Mouse (Mus musculus): ENCODE measurements around the gene Psmb11. TPM values are rescaled to one million over a fixed set of nuclear protein-coding genes. Genes with fewer than 3 reads are reported as not detected.

Gene Psmb11
- total RNA-seq, 2 experiments from 2014 or later, result 0.21 to 0.25 TPM

DNA sequence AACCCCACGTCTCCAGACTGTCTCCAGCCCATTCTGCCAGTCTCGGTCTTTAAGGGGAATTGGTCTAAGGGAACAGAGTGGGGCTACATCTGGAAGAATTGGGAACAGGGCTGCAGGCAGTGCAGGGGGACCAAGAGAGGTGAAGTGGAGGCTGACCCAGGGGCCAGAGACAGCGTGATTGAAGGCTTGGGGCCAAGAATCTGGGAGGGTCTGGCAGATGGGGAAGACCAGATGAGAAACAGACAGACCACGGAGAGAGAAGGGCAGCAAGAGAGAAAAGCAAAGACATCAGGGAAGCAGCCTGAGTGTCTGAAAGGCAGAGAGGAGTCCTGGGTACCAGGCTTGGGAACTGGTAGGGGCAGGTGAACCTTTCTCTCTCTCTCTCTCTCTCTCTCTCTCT, 18.9 kb downstream of the Psmb11 start:
- no peak for DNase-seq (ENCODE audit: low spot score in 2 of 2)

DNA sequence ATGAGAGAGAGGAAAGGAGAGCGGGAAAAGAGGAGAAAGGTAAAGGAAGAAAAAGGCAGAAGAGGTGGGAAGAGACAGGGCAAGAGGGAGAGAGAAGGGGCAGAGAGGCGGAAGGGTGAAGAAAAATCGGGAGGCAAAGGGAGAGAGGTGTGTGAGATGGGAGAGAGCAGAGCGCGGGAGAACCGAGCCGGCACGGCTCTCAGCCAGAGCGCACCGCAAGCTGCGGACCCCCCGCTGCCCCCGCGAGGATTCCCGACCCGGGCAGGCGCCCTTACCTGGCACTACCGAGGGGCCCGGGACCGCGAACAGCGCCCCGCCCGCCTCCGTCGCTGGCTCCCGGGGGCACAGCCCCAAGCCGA, 19.7 kb downstream of the Psmb11 start, which contains the start of gene Gm17606:
Gene Gm17606, plus strand, starts transcription at position 7 of the 359 bp plus-strand sequence.
- DNase-seq (ENCODE audit: low spot score in 2 of 2), result no peak

DNA sequence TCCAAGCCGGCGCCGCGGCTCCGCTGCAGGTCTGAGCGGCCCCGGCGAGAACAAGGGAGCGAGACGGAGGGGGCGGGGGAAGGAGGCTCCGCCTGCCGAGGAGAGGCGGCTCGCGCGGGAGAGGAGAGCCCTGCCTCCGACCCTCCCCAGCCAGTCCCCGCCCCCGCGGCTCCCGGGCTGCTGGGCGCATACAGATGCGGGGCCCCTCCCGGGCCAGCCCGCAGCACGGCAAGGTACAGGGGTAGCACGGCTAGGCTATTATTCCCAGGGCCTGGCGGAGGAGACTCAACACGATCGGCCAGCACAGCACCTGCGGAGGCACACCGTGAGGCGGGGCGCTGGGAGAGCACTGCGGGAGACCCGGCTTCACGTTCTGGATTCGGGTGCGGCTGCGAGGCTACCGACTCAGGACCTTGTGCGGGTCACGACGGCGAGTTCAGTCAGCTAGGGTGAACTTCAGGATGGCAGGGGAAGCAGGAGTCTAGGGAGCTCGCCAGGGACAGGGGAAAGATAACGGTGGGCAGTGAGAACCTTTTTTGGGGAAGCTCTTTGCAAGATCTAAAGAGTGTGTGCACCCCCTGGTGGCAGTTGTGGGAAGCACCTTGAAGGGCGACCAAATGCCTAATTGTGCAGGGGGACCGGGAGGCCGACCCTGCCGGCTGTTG, 20.2 kb downstream of the Psmb11 start, which contains the start of gene Cdh24:
Gene Cdh24, minus strand, starts transcription at position 60 of the 665 bp plus-strand sequence.
- DNase-seq (ENCODE audit: low spot score in 2 of 2), result peak; percentile 95 to 96

DNA sequence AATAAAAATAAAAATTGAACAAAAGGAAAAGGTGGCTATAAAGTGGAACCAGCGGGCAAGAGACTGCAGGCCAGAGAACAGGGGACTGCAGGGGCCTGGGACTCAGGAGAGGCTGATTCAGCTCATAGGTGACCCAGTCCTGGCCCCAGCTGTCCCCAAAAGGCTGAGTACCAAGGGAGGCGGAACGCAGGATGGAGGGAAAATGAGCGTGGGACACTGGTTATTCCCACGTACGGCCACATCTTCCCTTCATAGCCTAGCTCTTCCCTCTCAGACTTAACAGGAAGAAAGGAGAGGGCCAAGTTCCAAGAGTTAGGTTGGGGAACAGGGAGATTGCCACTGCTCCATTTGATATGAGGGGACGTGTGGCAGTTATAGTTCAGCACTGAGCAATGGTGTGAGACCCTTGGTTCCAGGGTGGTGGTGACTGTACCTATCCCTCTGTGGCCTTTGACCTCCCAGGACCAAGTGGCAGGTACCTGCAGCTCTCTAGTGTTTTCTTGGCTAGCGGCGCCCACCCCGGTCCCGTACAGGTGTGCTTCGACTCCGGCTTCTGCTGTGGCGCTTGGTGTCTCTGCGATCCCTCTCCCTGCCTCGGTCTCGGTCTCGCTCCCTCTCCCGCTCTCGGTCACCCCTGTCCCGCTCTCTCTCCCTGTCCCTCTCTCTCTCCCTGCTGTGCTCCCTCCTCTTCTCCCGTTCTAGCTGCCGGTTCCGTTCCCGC, 21.2 kb downstream of the Psmb11 start:
- peak in 1 of 2 experiments; percentile 36 for DNase-seq (ENCODE audit: low spot score in 2 of 2)

DNA sequence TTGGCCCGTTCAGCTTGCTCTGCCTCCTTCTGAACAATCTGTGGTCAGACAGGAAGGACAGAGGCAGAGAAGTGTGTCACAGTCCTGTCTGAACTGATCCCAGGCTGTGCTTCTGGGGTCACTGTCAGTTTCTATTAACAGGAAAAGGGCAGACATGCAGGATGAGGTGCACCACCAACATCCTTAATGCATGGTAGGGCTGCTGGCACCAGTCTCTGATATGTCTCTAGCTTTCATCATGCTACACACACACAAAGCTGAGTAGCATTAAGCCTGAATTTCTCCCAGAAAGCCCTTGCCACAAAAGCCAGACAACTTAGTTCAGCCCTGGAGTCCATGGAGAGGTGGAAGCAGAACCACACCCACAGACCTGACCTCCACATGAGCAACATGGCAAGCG, 21.8 kb downstream of the Psmb11 start:
- DNase-seq (ENCODE audit: low spot score in 2 of 2), result no peak

DNA sequence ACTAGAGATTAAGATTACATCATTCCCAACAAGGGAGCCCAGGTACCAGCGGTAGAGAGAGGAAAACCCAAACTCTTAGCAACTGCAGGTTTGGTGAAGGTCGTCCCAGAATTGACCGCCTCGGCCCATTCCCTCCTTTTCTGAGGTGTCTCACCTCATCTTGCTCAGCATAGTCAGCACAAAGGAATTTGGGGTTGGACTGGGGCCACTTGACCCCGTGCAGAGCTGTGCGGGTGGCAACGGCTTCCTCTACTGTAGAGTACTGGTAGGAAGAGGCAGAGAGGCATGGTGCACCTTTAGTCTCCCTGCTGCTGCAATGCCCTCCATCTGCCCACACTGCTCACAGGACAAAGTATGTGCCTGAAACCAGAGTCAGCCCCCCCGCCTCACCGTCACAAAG, 23.1 kb downstream of the Psmb11 start:
- no peak for DNase-seq (ENCODE audit: low spot score in 2 of 2)

DNA sequence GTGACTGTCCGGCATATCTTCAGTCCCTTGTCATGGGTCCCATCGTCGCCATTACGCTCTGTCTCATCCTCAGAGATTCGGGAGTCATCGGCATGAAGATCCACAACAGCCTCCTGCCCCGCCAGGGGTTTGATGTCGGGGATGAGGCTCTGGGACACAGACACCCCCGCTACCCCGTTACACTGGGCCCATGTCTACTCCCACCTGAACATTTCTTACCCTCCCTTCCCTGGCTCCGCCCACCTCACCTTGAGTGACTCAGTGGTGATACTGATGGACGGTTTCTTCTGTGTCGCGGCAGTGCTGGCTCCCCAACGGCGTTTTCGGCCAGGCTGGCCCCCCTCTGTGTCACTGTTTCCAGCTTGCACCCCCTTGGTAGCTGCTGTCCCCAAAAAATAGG, 25.2 kb downstream of the Psmb11 start:
- no peak for DNase-seq (ENCODE audit: low spot score in 2 of 2)

DNA sequence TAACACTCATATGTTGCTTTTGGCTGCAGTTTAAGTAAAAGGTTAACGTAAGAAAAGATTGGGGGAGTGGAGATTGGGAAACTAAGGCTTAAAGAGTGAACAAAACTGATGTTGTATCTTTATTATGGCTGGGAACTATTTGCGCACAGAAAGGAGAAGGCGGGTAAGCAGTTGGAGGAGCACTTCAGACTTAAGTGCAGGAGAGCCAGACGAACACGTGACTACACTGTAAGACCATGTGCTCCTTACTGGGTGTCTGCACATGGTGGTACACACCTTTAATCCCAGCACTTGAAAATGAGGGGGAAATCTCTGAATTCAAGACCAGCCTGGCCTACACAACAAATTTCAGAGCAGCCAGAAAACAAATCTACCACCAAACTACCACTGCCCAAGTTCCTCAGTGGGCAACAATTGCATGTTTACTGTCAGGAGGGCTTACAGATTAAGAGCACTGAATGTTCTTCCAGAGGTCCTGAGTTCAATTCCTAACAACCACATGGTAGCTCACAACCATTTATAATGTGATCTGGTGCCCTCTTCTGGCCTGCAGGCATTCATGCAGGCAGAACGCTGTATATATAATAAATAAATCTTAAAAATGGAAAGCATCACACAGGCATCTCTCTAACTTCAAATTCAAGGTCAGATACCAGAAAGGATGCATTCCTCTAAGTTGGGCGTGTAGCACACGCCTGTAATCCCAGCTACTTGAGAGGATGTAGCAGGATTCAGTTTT, 25.8 kb downstream of the Psmb11 start:
- DNase-seq (ENCODE audit: low spot score in 2 of 2), result no peak

DNA sequence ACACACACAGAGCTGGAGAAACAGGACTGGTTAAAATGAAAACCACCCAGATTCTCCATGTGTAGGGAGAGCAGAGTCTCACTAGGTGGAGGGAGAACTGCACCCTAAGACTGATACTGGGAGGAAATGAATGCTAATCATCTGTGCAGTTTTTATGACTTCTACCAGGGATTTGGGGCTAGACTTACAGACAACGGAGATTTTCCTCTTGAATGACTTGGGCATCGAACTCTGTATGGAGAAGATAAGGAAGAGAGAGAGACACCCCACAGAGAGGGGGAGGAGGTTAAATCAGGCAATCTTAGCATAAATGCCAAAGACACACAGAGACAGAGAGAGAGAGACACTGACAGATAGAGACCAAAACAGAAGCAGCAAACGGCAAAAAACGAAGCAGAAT, 26.7 kb downstream of the Psmb11 start:
- no peak for DNase-seq (ENCODE audit: low spot score in 2 of 2)

DNA sequence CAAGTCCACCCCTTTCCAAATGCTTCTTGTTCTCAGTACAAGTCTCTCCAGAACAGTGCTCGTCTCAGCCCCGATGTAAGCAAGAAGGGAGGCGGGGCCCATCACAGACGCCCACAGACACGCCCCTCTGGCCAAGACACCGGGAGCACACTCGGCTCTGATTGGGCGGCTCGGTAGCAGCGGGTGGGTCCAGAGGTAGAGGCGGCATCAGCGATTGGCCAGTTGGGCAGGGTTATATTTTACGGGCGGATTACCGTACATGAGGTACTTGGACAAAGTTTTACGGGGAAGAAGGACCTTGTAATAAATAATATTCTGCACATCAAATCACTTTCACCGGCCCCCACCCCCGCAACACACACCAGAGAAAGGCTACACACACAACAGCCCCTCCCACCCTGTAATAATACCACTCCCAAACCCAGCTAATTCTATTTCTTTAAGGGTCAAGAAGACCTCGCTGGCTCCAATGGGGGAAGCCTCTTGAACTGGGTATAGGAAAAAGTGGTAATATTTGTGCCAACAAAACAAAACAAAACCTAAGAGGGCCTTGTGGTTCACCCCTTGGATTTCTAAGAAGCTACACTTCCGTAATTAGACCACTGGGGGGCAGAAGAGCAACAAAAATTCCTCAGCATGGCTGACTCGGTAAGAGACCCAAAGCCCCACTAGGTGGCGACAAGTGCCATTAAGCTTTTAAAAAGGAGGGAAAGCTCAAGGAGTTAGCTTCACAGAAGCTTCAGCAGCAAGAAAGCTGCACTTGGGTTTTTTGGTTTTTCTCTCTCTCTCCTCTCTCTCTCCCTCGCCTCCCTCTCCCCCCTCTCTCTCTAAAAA, 29.6 kb downstream of the Psmb11 start:
- DNase-seq (ENCODE audit: low spot score in 2 of 2), result peak; percentile 87 to 89

DNA sequence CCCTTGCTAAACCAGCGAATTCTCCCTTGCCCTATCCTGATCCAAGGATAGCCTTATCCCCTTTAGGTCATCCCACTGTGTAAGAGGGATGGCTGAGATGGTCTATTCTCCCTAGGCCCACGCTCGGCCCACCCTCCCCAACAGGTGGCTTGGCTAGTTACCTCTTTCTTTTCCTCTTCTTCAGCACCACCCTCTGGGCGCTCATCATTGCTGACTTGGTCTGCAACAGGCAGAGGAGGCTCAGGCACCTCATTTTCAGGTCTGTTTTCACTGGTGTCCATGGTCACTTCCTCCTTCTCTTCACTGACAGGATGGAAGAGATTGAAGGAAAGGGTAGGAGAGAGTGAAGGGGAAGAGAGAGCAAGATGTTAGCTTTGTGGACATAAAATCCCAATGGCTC, 30.3 kb downstream of the Psmb11 start:
- DNase-seq (ENCODE audit: low spot score in 2 of 2), result no peak

DNA sequence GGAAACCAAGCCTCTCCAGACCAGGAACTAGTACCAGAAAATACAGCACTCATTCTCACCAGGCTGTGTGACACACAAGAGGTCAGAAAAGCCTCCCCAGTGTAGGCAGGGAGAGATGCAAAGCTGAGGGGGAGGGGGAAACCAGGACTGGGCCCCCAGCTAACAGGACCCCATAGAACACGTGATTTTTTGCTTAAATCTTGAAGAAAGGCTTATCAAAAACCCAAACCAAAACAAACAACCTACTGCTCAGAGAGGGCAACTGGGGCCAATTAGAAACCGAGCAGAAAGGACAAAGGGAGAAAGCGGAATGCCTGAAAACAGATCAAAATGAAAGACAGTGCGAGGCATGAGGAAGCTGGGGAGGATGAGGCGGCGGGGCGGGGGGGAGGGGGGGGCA, 31.6 kb downstream of the Psmb11 start:
- no peak for DNase-seq (ENCODE audit: low spot score in 2 of 2)

DNA sequence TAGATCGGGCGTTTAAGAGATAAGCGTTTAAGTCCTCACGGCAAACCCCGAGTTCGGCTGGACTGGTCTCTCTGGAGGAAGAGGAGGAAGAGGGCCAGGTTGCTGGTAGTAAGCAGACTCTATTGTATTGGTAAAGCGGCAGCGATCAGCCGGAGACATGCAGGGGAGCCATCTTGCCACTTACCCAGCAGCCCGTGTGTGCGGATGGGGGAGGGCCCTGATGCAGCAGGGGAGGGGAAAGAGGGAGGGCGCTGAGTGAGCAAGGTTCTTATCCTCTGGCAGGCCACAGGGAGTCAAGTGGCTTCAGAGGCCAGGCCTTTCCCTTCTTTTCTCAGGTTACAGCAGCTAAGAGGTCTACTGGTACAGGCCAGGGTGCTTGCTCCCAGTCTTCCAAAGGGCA, 32.3 kb downstream of the Psmb11 start:
- peak; percentile 77 to 83 for DNase-seq (ENCODE audit: low spot score in 2 of 2)

DNA sequence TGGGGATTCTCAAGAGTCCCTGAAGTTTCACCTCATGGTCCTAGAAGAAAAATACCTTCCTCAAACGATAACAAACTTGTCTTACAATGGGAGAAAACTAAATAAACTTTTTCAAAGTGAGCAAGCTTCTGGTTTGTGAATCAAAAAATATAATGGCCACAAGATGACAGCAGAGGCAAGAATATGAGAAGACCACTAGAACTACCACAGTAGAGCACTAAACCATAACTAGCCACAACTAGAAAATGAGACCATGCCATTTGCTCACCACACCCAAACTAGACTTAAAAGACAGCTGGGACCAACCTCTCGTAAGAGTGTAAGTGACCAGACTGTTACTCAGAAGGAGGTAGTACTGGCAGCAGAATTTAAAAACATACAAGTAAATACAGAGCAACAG, 38.8 kb downstream of the Psmb11 start:
- no peak for DNase-seq (ENCODE audit: low spot score in 2 of 2)

DNA sequence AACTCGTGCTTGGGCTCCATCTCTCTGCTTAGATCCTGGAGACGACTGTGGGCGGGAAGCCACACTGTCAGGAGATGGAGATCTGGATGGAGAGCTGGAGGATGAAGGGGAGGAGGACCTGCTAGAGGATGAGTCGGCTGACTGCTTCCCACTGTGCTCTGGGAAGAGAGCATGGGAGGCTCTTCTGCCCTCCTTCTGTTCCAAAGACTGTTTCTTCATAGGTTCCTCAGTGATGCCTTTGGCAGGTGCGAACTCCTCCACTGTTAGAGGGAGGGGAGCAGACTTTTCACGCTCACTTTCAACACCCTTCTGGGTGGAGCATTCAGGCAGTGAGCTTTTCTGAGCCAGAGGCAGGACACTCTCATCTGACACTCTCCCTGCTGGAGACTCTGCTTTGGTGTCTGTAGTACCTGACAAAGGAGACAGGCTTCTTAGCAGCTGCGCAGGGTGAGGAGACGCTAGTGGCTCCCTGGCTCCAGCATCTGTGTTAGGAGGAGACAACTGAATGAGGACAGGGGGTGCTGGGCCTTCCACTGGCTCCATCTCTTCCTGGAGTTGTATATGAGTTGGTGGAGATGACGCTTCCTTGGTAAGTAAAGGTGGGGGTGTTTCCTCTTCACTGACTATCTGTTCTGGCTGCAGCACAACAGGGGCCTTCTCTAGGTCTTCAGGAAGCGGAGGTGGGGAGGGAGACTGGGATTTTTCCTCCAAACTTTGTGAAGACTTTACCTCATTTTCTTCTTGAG, 43.4 kb downstream of the Psmb11 start:
- DNase-seq (ENCODE audit: low spot score in 2 of 2), result no peak

DNA sequence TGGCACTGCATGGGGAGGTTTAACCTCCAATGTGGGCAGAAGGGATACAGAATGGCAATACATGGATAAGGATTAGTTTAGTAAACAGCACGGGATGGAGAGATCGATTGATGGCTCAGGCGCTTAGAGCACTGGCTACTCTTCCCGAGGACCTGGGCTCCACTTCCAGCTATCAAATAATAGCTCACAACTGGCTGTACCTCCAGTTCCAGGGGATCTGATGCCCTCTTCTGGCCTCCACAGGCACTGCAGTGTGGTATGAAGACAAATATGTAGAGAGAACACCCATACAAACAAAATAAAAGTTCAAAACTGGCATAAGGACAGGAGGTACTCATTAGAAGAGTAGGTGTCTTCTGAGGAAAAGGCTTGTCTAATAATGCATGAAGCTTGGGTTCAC, 48.1 kb downstream of the Psmb11 start:
- peak in 1 of 2 experiments; percentile 39 for DNase-seq (ENCODE audit: low spot score in 2 of 2)

DNA sequence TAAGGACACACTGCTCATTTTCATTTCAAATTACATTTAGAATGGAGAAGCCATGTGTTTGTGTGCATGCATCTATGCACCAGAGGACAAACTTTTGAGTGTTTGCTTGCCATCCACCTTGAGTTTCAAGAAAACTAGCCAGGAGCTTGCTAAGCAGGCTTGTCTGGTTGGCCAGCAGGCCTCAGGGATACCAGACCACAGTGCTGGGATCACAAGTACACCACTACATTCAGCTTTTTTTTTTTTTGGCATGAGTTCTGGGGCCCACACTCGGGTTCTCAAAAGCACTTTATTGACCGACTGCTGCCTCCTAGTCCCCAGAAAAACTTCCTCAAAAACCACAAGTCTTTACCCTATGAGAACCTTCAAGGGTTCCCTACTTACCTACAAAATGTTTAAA, 53.1 kb downstream of the Psmb11 start:
- no peak for DNase-seq (ENCODE audit: low spot score in 2 of 2)

DNA sequence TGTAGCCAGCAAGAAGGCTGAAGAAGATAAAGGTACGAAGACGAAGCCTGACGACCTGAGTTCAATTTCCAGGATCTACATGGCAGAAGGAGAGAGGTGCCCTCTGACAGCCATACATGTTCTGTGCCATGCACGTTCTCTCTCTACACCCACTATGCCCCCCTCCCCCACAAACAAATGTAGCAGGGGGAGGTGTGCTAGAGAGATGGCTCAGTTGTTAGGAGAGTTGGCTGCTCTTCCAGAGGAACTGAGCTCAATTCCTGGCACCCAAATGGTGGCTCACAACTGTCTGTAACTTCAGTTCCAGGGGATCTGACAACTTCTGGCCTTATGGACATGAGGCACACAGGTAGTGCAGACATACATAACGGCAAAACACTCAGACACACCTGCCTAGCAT, 55.1 kb downstream of the Psmb11 start:
- DNase-seq (ENCODE audit: low spot score in 2 of 2), result peak in 1 of 2 experiments; percentile 19

DNA sequence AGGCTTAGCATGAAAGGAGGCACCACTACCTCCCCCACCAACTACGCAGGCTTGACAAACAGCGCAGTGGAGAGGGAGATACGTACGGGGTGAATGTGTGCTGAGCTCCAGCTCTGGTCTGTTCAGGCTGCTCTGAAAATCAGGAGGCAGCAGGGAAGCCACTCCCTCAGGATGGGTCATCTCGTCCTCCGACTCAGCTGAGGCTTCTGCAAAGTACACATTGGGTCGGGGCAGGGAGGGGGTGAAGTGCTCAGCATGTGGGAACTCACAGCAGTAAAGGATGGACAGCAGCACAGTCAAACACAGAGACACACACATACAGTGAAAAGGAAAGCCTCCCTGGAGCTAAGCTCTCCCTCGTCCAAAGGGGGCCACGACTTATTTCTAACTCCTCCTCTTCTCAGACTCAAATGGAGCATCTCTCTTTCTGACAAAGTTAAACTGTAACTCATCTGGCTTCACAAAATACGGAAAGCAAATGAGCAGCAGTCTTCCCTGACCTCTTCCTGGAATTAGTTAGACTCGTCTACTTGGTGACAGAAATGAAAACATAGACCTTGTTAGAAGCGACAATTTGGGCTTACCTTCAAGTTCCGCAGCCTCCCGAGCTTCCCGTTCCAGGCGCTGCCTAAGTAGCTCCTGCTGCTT, 57.5 kb downstream of the Psmb11 start:
- DNase-seq (ENCODE audit: low spot score in 2 of 2), result no peak

All from layer of hippocampus, postnatal 10 days (tissue).